Mouse (Mus musculus) kidney, adult 18-20 months (tissue): ENCODE data around the gene Pde8b.
"Not testable (repeated sequence)": the region's sequence is repeated elsewhere in the genome, so short reads cannot be mapped to it uniquely, and the experiment has no call there.

ENCODE experiments used
- DNase-seq: peaks from one replicate; pipeline ENCODE4 v3.0.0; 2021

Gene Pde8b

DNA sequence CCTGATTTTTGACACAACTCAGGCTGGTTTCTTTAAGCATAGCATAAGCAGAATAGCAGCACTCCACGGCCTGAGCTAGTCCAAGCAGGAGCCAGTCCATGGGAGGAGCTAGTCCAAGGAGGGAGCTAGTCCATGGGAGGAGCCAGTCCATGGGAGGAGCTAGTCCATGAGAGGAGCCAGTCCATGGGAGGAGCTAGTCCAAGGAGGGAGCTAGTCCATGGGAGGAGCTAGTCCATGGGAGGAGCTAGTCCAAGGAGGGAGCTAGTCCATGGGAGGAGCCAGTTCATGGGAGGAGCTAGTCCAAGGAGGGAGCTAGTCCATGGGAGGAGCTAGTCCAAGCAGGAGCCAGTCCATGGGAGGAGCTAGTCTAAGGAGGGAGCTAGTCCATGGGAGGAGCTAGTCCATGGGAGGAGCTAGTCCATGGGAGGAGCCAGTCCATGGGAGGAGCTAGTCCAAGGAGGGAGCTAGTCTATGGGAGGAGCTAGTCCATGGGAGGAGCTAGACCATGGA is 34.4 kb downstream of the Pde8b start:
- not testable (repeated sequence) for DNase-seq

DNA sequence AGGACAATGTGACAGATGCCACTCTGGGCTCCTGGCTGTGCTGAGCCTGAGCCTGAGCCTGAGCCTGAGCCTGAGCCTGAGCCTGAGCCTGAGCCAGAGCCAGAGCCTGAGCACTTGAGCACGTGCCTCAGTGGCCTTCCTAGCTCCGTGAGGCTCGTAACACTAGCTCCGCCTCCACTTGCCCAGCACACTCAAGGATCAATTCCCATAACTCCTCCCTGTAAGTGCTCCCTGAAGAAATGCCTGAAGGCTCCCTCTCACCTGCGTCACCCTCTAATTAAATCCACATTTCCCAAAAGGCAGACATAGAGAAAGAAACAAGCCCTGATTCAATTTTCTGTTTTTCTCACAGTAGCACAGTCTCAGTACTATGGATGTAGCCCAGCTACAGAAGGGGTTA is 37.8 kb downstream of the Pde8b start:
- no peak for DNase-seq

DNA sequence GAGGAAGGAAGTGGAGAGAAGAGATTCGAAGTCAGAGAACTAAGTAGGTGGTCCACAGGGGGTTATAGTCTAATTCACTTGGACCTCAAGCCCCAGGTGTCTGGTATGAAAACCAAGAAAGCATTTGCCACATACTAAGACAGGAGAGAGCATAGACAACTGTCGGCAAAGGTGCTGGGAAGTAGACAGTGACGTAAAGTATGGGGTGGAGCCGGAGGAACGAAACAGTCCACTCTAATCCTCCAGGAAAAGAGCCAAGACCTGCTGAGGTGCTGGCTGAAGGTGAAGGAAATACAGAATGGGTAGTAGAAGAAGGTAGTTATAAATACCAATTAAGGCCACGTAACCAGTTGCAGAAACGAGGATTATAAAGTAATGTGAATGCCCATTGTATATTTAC is 42.8 kb downstream of the Pde8b start:
- not testable (repeated sequence) for DNase-seq

DNA sequence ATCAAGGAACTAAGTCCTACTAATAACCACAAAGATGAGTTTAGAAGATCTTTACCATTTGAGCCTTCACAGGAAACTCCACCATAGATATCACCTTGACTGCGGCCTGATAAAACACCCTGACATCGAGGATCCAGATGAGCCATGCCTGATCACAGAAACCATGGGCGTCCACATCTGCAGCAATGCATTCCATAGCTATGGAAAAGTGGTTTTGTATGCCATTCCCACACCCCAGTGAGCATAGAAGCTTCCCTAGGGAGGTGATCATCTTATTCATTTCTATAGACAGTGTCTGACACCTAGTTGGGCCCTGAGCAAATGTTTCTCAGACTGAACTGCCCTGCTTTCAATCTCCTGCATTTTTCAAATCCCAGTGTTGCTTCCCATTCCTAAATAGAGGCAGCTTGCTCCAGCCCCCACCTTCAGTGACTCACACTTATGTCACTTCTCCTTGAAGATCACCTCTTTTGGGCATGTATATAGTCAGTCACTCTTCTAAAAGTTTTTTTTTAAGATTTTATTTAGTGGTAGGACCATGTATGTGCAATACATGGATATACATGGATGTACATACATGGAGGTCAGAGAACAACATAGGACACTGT is 47.9 kb downstream of the Pde8b start:
- no peak for DNase-seq

DNA sequence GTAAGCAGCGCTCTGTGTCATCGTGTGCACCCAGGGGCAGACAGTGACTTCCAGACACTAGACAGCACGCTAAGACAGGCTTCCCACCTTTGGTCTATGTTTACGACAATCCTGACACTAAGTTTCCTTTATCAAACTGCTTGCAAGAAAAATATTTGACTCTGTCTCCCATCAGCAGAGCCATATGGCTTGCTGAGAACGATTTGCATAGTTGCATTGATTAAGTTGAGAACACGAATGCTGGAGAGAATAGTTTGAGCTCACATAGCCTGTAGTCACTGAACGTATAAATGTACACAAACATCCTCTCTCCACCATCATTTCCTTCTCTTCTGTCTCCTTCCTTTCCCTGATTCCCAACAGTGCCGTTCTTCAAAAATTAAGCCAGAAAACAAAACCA is 49.3 kb downstream of the Pde8b start:
- DNase-seq, result no peak

DNA sequence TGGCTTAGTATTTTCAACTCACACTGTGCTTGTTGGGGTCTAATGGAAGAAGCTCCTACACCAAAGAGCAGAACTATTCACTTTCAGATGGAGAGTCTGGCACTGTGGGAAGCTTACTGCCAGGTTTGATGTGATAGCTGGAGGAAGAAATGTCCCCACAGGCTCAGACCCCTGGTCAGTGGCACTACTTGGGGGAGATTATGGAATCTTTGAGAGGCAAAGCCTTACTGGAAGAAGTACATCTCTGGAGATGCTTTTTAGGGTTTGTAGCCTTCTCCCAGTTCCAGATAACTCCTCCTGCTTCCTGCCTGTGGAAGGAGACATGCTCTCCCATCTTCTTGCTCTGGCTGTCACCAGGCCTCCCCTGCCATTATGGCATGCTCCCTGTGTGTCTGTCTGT is 50.1 kb downstream of the Pde8b start:
- DNase-seq, result no peak

DNA sequence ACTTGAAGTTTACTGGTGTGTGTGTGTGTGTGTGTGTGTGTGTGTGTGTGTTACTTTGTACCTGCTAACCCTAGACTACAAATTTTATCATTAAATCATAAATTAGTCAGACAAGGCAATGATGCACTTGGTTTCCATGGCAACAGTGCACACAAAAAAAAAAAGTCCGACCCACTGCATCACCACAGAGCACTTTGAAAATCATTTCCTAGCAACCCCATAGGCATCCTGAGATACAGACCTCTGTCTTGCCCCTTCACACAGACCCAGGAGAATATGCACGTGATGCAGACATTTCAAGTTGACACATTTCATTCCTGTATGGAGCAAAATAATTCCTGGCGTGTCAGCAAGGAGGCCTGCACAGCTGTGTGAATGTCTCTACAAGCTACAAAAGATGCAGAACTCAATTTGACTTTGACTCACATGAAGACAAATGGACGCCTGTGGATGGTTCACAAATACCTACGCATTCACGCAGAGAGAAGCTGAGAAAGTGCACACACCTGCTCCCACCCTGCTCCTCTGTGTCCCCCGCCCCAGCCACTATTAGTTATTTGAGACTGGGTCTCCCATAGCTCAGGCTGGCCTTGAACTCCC is 53.9 kb downstream of the Pde8b start:
- DNase-seq, result no peak

DNA sequence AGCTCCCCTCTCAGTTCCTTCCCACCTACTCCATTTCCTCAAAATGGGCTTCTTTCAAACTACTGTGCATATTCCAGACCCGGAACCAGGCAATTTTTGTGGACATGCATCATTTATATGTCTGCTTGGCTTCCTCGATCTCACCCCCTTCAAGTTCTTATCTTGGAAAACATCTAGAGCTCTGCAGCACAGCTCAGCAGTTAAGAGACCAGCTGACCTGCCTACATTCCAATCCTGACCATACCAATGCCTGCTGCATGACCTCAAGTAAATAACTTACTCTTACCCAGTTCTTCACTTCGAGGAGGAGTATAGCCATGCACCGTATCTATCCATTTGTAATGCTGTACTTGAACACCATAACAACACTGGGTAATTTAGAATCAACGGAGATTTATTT is 58.2 kb downstream of the Pde8b start:
- no peak for DNase-seq

DNA sequence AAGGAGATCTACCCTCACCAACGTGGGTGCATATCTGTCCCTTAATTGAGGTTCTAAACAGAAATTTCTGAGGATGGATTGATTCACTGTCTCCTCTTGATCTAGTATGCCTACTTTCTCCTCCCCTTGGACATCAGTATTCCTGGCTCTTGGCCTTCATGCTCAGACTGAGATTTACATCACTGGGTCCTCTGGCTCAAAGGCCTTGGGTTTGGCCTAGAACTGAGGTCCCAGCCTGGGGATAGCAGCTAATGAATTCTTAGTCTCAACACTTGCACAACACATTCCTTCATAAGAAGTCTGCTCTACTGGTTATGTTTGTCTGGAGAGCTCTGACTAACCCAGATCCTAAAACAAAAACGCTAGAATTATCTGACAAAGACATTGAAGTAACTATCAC is 61.0 kb downstream of the Pde8b start:
- DNase-seq, result no peak

DNA sequence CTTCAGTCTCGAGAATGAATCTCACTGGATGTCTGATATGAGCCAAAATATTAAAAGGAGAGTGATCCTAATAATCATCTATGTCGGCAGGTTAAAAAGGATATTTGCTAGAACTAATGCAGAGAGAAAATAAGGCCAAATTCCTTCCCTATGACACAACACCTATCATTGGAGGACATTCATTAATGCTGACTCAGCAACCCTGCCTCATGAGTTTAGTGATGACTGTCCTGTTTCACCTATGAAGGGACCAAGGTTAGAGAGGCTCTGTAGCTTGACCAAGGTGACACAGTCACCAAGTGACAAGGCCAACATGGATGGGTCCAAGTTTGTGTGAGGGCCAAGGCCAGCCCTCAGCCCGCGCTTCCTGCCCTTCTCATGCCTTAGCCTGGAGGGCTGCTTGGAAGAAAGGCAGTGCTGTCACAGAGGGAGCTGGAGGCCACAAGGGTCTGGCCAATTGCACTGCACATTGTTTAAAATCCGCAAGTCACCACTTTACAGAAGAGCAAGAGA is 62.9 kb downstream of the Pde8b start:
- DNase-seq, result no peak

DNA sequence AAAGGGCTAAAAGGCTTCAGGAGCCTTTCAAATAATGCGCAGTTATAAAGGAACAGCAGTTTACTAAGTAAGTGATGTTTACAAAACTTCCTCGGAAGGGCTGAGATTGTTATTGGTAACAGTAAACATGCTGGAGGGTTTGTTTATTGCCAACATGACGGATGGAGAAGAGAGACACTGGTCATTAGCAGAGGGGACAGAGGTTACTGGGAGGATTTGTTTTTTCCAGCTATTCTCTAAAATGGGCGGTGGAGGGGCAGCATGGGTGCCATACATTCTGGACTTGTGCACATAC is 63.4 kb downstream of the Pde8b start:
- no peak for DNase-seq

DNA sequence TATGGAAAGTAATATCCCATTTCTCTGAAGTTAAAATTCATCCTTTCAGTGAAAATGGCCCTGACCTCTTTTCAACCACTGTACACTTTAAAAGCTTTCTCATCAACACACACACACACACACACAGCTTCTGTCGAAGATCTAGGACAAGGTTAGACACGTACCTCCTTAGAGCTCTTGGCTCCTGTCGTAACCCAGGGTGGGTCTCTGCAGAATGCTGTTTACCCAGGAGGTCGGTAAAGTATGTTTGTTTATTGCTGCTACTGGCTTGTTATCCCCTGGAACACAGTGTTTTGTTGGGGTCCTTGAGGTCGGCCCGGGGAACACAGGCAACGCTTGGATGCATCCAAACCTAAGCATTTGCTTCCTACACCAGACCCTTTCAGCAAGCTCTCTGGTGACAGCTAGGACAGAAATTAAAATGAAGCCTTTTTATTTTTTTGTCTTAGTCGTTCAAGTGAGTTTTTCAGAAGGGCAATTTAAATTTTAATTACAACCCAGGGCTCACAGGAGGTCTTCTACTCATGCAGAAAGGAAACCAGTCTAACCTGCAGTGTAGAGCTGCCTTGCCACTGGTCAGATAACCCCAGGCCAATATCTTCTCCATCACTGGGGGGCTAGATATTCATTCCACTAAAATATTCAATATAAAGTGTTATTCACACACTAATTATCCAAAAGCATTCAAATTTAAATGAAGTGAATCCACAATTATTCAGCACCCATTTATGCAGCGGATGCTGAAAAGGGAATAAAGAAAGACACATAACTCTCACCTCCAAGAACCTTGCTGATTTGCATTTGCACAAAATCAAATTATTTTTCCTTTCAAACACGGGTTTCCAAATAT is 64.0 kb downstream of the Pde8b start:
- no peak for DNase-seq

DNA sequence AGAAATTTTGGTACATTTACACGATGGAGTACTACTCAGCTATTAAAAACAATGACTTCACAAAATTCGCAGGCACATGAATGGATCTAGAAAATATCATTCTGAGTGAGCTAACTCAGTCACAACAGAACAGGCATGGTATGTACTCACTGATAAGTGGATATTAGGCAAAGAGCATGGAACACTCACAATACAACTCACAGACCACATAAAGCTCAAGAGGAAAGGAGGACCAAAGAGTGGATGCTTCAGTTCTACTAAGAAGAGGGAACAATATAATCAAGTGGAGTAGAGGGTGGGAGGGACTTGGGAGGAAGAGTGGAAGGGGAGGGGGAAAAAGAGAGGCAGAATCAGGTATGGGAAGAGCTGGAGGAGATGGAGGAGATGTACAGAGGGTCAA is 66.5 kb downstream of the Pde8b start:
- no peak for DNase-seq

DNA sequence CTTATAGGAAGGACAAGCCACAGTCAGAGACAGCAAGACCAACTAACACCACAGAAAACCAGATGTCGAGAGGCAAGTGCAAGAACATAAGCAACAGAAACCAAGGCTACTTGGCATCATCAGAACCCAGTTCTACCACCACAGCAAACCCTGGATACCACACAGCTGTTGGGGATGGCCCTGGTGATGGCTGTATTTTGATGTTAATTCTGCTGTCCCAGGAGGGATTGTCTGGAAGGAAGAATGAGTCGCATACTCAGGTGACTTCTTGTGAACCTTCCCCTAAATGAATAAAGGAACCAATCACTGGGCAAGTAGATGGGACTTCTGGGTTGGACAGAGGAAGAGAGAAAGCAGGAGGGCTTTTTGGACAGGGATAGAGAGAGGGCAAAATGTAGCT is 69.9 kb downstream of the Pde8b start:
- DNase-seq, result no peak

DNA sequence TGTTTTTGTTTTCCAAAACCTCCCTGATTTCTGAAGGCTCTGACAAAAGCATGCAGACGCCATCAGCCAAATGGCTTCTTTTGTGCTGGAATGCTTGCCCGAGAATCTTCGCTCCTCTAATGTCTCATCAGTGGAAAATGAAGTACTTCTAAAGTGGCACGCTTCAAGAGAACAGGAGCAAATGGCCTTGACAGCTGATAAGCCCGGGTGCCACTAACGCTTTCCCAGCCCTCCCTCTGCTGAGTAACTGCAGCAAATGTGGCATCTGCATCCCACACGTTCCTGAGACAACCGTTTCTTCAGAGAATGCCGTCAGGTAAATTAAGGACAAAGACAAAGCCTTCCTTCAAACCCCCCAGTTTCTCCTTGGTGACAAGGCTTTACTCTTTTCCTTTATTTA is 72.8 kb downstream of the Pde8b start:
- no peak for DNase-seq

DNA sequence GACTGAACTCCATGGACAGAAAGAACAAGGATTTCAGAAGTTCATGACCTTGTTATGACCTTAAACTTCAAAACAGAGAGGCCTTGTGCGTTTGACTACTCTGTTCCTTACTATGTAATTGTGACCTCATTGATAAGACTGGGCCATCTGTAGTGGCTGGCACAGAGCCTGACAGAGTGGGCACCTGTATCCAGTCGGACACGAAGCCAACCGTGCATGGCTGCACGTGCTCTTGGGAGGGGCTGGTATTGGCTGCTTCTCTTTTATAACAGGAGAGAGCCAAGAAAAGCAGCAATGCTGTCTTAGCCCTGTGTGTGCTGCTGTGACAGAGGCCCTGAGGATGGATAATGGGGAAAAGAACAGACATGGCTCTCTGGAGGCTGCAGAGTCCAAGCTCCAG is 73.7 kb downstream of the Pde8b start:
- no peak for DNase-seq

DNA sequence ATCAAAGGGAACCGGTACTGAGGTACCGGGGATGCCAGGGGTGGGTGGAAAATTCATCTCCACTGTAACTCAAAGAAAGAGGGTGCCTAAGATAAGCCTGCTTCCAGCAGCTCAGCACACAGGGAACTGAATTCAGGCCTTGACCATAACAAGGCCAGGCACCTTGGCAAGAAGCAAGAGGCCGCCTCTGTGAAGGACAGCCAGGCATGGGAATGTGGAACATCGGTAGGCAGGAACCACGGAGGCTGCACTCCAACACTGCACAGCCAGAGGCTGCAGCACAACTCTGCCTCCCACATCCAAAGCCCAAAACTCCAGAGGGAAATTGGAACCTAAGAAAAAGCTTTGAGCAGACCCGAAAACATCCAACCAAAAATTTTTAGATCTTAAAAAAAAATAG is 75.9 kb downstream of the Pde8b start:
- DNase-seq, result no peak

DNA sequence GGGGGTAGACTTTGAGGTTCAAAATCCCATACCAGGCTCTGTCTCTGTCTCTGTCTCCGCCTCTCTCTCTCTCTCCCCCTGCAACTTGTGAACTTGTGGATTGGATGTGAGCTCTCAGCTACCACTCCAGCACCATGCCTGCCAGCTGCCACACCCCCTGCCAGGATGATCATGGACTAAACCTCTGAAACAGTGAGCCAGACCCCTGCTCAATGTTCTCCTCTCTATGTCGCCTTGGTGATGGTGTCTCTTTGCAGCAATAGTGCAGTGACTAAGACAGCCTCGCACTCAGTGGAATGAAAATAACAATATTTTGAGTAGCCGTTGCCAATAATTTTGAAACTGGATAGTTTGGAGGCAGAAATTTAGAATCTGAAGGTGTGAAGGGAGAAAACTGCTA is 77.8 kb downstream of the Pde8b start:
- no peak for DNase-seq

DNA sequence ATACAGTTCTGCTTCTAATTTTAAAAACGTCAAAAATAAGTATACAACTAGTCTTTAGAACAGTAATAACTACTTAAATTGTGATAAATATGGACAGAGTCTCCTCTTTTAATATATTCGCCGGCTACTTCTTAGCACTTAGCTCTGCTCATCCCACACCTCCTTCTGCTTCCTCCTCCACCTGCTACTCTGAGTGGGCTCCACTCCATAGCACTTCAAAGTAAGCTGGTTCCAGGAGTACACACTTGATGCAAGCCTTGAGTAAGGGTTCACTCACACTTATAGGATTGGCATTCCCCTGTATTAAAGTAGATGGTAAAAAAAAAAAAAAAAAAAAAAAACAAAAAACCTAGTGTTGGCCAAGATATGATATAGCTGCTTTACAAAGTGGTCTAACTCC is 89.9 kb downstream of the Pde8b start:
- no peak for DNase-seq

DNA sequence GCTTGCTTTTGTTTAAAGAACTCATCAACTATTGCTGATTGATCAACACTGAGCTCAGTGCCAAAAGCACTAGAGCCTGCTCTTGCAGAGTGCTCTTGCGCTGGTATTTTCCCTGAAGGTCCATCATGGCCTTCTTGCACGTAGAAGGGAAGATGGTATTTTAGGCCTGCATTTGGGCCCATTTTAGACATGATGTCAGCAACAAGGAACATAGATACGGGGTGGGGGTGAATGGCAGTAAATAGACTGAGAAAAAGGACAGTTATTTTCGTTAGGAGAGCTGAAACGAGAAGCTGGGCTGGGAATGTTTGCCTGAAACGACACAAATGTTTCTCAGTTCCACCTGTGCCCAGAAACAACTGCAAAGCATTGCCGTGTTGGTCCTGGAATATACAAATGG is 91.2 kb downstream of the Pde8b start:
- no peak for DNase-seq

DNA sequence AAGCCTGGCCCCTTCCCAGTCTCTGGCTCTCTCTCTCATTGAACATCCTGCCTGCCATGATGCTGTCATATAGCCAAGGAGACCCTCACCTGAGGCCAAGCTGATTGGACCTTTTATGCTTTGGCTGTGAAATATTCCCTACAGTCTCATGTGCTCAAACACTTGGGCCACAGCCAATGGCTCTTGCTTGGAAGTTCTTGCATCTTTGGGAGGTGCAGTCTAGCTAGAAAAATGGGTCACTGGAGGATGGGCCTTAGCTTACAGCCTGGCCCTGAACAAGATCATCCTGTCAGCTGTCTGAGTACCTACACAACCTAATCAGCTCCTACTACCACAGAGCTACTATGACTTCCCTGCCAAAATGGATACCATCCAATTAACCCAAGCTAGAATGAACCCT is 105.4 kb downstream of the Pde8b start:
- no peak for DNase-seq

DNA sequence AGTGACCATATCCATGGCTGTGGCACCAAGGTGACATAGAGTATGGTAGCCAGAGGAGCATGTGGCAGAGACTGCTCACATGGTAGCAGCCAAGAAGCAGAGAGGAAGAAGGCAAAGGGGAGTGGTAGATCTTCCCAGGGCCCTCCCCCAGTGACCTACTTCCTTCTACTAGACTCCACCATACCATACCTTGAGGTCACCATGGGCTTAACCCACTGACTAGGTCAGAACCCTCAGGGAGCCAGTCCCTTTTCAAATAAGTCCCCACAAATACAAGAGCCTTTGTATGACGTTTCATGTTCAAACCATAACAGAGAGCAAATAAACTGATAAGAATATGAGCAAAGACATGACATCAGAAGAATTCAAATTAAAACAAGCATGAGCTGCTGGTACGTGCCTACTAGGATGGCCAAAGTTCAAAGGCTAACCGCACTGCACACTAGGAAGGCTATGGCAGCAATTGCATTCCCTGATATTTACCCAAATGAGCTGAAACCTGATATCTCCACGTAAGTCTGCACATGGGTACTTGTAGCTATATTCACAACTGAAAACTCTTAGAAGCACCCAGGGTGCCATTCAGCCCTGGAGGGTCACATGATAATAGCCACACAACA is 109.6 kb downstream of the Pde8b start:
- no peak for DNase-seq

DNA sequence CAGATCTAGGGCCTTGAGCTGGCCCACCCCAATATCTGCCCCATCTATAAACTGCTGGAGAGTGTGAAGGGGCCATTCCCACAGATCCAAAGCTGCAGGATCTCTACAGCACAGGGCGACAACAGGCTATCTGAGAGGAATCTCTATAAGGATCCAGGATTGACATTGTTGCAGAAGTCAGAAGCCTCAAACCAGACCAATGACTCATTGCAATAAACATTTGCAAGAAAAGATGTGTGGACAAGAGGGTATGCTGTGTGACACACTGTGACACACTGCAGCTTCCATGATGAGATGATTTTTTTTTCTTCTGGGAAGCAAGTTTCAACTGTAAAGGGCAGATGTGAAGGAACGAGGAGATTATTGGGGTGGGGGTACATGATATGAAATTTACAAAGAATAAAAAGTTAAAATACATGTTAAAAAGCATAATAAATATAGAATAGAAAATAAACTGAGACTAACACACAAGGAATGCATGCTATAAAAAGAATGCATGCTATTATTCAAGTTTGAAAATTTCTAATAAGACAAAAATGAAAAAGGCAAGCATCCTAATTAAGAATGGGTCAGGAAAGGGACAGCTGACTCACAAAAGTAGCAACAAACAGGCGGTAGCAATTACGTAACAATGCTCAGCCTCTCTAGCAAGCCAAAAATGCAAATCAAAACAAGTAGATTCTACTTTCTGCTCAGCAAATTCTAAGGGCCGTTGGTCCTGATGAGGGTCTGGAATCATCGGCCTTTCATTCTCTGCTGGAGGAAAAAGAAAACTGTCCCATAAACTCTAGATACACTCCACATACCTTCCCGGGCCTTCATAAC is 114.6 kb downstream of the Pde8b start:
- DNase-seq, result no peak
